Mouse (Mus musculus) T-helper 2 cell (primary cell): ENCODE results near the gene Nradd.

Experiments
- in situ Hi-C: fragments of 300-600 bp; cut with MboI, MseI; formaldehyde crosslinking; loops from one replicate; pipeline ENCODE4 v1.15.1; 2025; ENCODE audit warnings: high pct_unique_total_duplicates

Nradd gene

DNA sequence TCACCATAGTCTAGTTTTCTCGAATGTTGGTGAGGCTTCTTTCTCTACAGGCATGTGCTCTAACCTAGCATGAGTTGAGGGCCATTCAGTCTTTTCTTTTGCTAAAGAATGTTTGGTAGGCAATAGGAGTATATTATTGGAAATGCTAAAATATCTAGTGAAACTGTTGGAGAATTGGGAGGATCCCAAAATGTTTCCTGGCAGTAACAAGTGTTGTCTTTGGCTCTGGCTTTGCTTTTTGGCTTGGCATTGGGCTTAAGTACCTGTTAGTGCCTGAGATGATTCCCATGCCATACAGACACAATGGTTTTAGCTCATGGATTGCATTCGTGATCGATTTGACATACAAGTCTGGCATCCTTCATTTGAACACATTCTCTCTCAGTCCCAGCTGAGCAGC is 12.8 kb downstream of the Nradd start:
- in situ Hi-C loops = no loop called here

DNA sequence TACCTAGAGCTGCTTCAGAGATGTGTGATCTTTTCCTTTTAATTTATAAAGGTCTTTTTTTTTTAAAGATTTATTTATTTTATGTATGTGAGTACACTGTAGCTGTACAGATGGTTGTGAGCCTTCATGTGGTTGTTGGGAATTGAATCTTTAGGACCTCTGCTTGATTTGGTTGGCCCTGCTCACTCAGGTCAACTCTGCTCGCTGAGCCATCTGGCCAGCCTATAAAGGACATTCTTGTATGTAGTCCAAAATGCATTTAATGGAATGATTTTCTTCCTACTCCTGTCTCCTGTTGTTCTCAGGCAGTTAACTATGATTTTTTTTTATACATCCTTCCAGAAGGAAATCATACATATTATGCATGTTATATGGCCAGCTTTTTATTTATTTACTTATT is 40.7 kb downstream of the Nradd start:
- in situ Hi-C loops = no loop called here

DNA sequence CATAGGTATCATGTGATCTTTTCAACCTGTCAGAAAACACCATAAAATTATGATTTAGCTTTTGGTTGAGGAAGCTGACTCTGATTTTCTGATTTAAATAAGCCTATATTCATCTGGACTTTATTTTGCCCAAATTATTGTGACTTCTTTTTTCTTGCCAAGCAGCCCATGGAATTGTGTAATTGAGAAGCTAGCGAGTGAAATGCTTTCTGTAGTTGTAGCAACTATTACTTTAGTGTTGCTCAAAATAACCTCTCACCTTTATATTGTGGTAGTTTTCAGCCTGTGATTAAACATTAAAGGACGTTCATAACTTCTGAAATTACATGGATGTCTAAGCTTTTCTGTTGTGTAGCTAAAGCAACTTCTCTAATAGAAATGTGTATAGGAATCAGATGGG is 42.1 kb downstream of the Nradd start:
- in situ Hi-C loops = no loop called here
